Mouse (Mus musculus) midbrain, embryonic 15.5 days (tissue): ENCODE data around the gene Epb41l3. TPM values are rescaled to one million over a fixed set of nuclear protein-coding genes. Genes with fewer than 3 reads are reported as not detected.

ENCODE experiments used
- ATAC-seq: fragments of 200-750 bp; cut with Nextera tagmentation; replicated peaks from 2 replicates; pipeline ENCODE4 v1.8.0; 2017; ENCODE audit warnings: moderate TSS enrichment
- H3K27ac ChIP-seq: fragments of 300-500 bp; sonication (generic); 2 replicates; pipeline ENCODE4 v1.5.1; 2015; ENCODE audit warnings: mild to moderate bottlenecking, inconsistent platforms
- H3K27me3 ChIP-seq: fragments of 300-500 bp; sonication (generic); replicated peaks from 2 replicates; pipeline ENCODE4 v1.6.1; 2015; ENCODE audit warnings: inconsistent platforms
- H3K36me3 ChIP-seq: fragments of 300-500 bp; sonication (generic); replicated peaks from 2 replicates; pipeline ENCODE4 v1.6.1; 2015; ENCODE audit warnings: inconsistent platforms
- H3K4me1 ChIP-seq: fragments of 300-500 bp; sonication (generic); 2 replicates; pipeline ENCODE4 v1.6.1; 2015; ENCODE audit warnings: inconsistent platforms
- H3K4me2 ChIP-seq: fragments of 300-500 bp; sonication (generic); 2 replicates; pipeline ENCODE4 v1.6.1; 2015; ENCODE audit warnings: inconsistent platforms, mild to moderate bottlenecking, moderate library complexity
- H3K4me3 ChIP-seq: fragments of 300-500 bp; sonication (generic); 2 replicates; pipeline ENCODE4 v1.5.1; 2015; ENCODE audit warnings: mild to moderate bottlenecking, inconsistent platforms
- H3K9ac ChIP-seq: fragments of 300-500 bp; sonication (generic); 2 replicates; pipeline ENCODE4 v1.6.1; 2015; ENCODE audit warnings: mild to moderate bottlenecking, inconsistent platforms
- H3K9me3 ChIP-seq: fragments of 300-500 bp; sonication (generic); 2 replicates; pipeline ENCODE4 v1.6.1; 2016; ENCODE audit warnings: inconsistent platforms
- WGBS: fragments of 180-500 bp; shearing (Covaris S2); methylation state at CpG from one replicate; pipeline ENCODE4 v1.1.7; 2015; ENCODE audit warnings: mixed read lengths; 5-methylcytosine and 5-hydroxymethylcytosine counted together
- polyA plus RNA-seq: library from polyadenylated mRNA; unstranded; fragments of >200 nt; fragmentation: Nextera tagmentation; extraction: Ambion mirVana; gene quantifications from 2 replicates; pipeline ENCODE4 v1.2.1, GENCODE M21; 2015

Epb41l3 gene
- polyA plus RNA-seq, 1 experiment from 2014 or later, result 71.0 TPM

DNA sequence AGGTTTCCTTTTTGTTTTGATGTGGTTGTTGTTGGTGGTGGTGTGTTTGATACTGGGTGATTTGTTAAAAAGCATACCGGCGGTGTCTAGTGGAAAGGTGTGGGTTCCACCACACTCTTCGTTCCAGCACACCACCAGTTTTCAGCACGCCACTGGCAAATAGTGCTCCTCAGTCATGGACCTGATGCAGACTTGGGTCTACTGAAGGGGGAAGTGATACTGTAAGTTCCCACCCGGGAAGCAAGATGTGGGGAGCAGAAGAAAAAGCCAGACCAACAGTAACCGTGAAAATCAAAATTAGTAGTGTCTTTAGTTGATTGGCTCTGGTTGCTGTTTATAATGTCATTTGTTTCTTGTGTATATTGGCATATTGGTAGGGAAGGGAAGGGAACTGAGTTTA, 124.3 kb downstream of the Epb41l3 start:
- Histone ChIP-seq H3K36me3 (no peaks in the 10 kb centered on the region), H3K9me3 (no peaks in the 10 kb centered on the region), H3K4me1 (peaks cover 4% of the 10 kb centered on the region; the same call in 1 of the 2 replicates), H3K27ac (no peak overlapping the region), H3K27me3 (no peaks in the 10 kb centered on the region), H3K9ac (no peak overlapping the region), H3K4me3 (no peak overlapping the region), H3K4me2 (no peak overlapping the region)
- ATAC-seq, result no peak
- WGBS, result 90% methylated on average over 6 of the region's 6 CpGs

DNA sequence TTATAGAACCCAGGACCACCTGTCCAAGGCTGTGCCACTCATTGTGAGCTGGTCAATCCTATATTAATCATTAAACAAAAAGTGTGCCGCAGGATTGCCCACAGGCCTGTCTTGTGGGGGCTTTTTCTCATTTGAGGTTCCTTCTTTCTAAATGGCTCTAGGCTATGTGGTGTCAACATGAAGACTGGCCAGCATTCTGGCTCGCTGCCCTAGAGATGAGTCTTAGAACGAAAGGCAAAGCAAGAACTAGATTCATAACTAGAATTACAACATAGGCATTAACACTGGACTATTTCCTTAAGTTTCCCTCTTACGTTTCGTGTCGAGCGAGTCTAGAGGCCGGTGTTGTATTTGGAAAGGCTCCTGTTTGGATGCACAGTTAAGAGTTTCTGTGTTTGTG, 125.5 kb downstream of the Epb41l3 start:
- H3K9me3 ChIP-seq, result no peaks in the 10 kb centered on the region
- 96% methylated on average over 8 of the region's 8 CpGs for WGBS
- no peak overlapping the region for H3K4me2 ChIP-seq
- H3K27ac ChIP-seq, result no peak overlapping the region
- no peaks in the 10 kb centered on the region for H3K36me3 ChIP-seq
- H3K4me3 ChIP-seq, result no peak overlapping the region
- H3K9ac ChIP-seq, result no peak overlapping the region
- no peaks in the 10 kb centered on the region for H3K27me3 ChIP-seq
- no peak for ATAC-seq
- H3K4me1 ChIP-seq, result peaks cover 4% of the 10 kb centered on the region; the same call in 1 of the 2 replicates

GRCm38 (mm10) chr17:69205282-69205999, 130.0 kb downstream of the Epb41l3 start:
- no peak overlapping the region for H3K4me3 ChIP-seq
- ATAC-seq, result no peak
- no peak overlapping the region for H3K9ac ChIP-seq
- no peaks in the 10 kb centered on the region for H3K27me3 ChIP-seq
- 86% methylated on average over 5 of the region's 5 CpGs for WGBS
- H3K27ac ChIP-seq, result no peak overlapping the region
- H3K4me2 ChIP-seq, result no peak overlapping the region
- peaks cover 12% of the 10 kb centered on the region for H3K4me1 ChIP-seq
- H3K9me3 ChIP-seq, result no peaks in the 10 kb centered on the region
- no peaks in the 10 kb centered on the region for H3K36me3 ChIP-seq

DNA sequence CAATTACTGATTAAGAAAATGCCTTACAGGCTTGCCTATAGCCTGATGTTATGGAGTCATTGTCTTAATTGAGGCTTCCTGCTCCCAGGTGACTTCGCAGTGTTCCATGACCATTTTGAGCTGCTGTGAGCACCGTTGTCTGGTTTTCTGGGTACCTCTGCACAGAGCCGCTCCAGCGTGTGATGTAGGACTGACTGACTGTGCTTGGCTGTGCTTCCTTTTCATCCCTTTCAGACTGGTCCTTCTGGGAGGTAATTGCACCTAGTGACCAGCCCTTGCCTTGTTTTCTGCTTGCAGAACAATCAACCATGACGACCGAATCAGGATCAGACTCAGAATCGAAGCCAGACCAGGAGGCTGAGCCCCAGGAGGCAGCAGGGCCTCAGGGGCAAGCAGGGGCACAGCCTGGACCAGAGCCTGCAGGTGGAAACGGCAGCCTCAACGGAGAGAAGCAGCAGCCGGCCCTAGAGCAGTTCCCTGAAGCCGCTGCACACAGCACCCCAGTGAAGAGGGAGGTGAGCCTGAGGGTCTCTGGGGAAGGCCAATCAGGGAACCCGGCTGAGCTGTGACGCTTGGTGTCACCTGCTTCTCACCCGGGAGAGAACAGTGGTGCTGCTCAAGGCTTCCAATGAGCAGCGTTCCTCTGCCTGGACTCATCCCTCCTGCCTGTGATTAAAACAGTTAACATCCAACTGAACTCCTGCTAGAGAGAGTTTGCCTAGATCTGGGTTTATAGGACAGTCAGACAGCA, 132.3 kb downstream of the Epb41l3 start:
- H3K9ac ChIP-seq, result no peak overlapping the region
- no peaks in the 10 kb centered on the region for H3K36me3 ChIP-seq
- H3K27me3 ChIP-seq, result no peaks in the 10 kb centered on the region
- H3K27ac ChIP-seq, result 0 out of 2 replicates have a peak overlapping the region, but pooled peaks have one; percentile 39
- H3K4me3 ChIP-seq, result no peak overlapping the region
- WGBS, result 19% methylated on average over 15 of the region's 15 CpGs
- peaks cover 12% of the 10 kb centered on the region for H3K4me1 ChIP-seq
- peak; percentile 81 for ATAC-seq
- no peaks in the 10 kb centered on the region for H3K9me3 ChIP-seq
- peak overlapping the region; percentile 30; the same call in 1 of the 2 replicates for H3K4me2 ChIP-seq

- Histone ChIP-seq H3K4me1 (peaks cover 12% of the 10 kb centered on the region), H3K4me2 (no peak overlapping the region), H3K27ac (no peak overlapping the region), H3K27me3 (no peaks in the 10 kb centered on the region), H3K9ac (no peak overlapping the region), H3K9me3 (no peaks in the 10 kb centered on the region), H3K36me3 (no peaks in the 10 kb centered on the region), H3K4me3 (no peak overlapping the region)
- no peak for ATAC-seq
Observed at GRCm38 (mm10) chr17:69211065-69211464, 135.6 kb downstream of the Epb41l3 start.

DNA sequence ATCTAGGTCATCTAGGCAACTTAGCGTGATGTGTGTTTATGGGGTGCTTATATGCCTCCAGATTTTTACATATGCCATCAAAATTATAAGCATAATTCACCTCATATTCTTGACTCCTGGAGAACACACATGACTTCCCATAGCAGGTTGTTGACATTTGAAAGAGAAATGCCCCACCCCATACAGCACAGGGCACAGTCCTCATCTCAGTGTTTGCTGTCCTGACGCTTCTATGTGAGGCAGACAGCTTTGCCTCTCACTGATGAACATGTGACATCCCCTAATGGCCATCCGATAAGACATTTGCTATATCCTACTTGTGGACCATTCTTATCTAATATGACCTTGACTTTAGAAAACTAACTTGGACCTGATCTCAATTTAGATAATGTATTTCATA, 140.6 kb downstream of the Epb41l3 start:
- Histone ChIP-seq H3K27me3 (no peaks in the 10 kb centered on the region), H3K36me3 (no peaks in the 10 kb centered on the region), H3K9me3 (no peaks in the 10 kb centered on the region), H3K4me3 (no peak overlapping the region), H3K4me2 (no peak overlapping the region), H3K27ac (no peak overlapping the region), H3K4me1 (no peaks in the 10 kb centered on the region), H3K9ac (no peak overlapping the region)
- no peak for ATAC-seq
- 96% methylated on average over 3 of the region's 3 CpGs for WGBS

DNA sequence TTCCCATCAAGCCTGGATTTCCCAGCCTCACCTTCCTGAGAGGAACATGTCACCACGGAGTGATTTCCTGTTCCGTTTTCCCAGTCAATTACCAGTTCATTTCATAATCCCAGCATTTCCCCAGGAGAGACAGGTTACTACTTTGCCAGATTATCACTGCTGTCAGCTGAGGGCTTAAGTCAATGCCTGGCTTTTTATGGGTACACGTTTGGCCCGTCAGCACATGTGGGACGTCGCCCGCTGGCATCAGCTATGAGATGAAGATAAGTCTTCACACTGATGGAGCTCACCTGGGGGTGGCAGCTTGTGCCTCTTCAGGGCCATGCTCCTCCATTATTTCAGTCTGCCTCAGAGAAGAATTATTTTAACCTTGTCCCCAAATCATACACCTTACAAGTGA, 145.4 kb downstream of the Epb41l3 start:
- Histone ChIP-seq H3K4me3 (no peak overlapping the region), H3K9ac (no peak overlapping the region), H3K9me3 (no peaks in the 10 kb centered on the region), H3K27me3 (no peaks in the 10 kb centered on the region), H3K4me2 (no peak overlapping the region), H3K36me3 (no peaks in the 10 kb centered on the region), H3K4me1 (peaks cover 9% of the 10 kb centered on the region), H3K27ac (no peak overlapping the region)
- 71% methylated on average over 7 of the region's 7 CpGs for WGBS
- ATAC-seq, result no peak

GRCm38 (mm10) chr17:69221377-69221776, 145.9 kb downstream of the Epb41l3 start:
- 61% methylated on average over 6 of the region's 6 CpGs for WGBS
- no peaks in the 10 kb centered on the region for H3K36me3 ChIP-seq
- no peak overlapping the region for H3K4me3 ChIP-seq
- H3K27ac ChIP-seq, result no peak overlapping the region
- ATAC-seq, result no peak
- H3K4me1 ChIP-seq, result peaks cover 9% of the 10 kb centered on the region
- no peaks in the 10 kb centered on the region for H3K9me3 ChIP-seq
- H3K9ac ChIP-seq, result no peak overlapping the region
- H3K4me2 ChIP-seq, result no peak overlapping the region
- H3K27me3 ChIP-seq, result no peaks in the 10 kb centered on the region

DNA sequence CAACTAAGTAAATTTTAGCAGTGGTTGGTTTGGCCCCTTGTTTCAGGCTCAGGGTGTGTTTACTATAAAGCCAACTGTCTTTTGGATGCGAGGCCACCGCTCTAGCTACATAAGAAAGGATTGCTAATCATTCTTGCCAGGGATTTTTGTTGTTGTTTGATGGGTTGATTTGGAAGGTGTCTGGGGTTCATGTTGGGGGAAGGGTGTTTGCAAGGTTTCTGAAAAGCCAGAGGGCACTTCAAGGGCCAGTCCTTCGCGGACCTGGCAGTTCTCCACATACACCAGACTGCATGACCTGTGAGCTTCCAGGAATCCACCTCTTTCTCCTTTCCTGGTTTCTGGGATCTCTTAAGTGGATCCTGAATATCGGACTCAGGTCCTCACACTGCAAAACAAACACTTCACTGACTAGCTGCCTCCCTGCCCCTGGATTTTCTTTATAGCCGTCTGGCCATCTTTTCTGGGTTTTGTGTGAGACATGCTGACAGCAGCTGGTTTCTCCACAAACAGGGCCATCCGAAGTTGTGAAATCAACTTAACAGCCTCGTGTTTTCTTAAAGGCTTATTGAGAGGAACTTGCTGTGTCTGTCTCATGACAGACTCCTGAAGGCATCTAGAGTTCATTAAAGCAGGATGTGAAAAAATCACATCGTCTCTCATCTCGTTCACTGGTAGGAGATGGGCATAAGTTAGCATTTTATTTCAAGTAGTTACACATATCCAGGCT, 146.6 kb downstream of the Epb41l3 start:
- Histone ChIP-seq H3K27me3 (no peaks in the 10 kb centered on the region), H3K4me1 (peaks cover 9% of the 10 kb centered on the region), H3K36me3 (no peaks in the 10 kb centered on the region), H3K27ac (0 out of 2 replicates have a peak overlapping the region, but pooled peaks have one; percentile 6), H3K4me3 (no peak overlapping the region), H3K9me3 (no peaks in the 10 kb centered on the region), H3K4me2 (no peak overlapping the region), H3K9ac (no peak overlapping the region)
- ATAC-seq, result no peak
- 43% methylated on average over 10 of the region's 10 CpGs for WGBS

GRCm38 (mm10) chr17:69225996-69226395, 150.5 kb downstream of the Epb41l3 start:
- Histone ChIP-seq H3K4me3 (no peak overlapping the region), H3K27me3 (no peaks in the 10 kb centered on the region), H3K4me1 (peaks cover 30% of the 10 kb centered on the region), H3K4me2 (no peak overlapping the region), H3K36me3 (no peaks in the 10 kb centered on the region), H3K9me3 (no peaks in the 10 kb centered on the region), H3K9ac (no peak overlapping the region), H3K27ac (no peak overlapping the region)
- 87% methylated on average over 7 of the region's 7 CpGs for WGBS
- ATAC-seq, result no peak

DNA sequence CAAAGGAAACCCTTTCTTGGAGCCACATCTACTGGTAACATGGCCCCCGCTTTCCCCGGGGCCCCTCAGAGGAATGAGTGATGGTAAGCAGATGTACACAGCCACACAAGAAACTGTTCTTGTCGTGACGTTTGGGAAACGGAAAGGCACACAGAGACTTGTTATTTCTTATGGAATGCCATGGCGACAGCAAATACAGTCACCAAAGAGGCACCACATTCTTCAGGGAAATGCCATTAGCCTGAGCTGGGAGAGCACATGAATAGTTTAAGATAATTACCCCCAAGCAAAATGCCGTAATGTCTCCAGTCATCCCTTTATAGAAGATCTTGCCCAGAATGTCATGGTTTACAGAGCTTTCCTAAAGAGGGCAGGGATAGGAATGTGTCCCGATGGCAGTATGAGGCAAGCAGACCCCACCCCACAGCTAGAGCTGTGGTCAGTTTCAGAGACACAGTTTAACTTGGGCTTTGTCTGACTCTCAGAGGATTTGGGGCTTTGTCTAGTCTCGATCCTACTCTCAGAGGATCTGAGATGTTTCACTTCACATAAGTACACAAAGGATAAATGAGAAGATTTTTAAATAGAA, 152.0 kb downstream of the Epb41l3 start:
- no peaks in the 10 kb centered on the region for H3K27me3 ChIP-seq
- H3K4me3 ChIP-seq, result no peak overlapping the region
- no peaks in the 10 kb centered on the region for H3K36me3 ChIP-seq
- no peak for ATAC-seq
- 57% methylated on average over 9 of the region's 9 CpGs for WGBS
- no peaks in the 10 kb centered on the region for H3K9me3 ChIP-seq
- H3K27ac ChIP-seq, result no peak overlapping the region
- H3K9ac ChIP-seq, result no peak overlapping the region
- H3K4me1 ChIP-seq, result peaks cover 33% of the 10 kb centered on the region
- no peak overlapping the region for H3K4me2 ChIP-seq

DNA sequence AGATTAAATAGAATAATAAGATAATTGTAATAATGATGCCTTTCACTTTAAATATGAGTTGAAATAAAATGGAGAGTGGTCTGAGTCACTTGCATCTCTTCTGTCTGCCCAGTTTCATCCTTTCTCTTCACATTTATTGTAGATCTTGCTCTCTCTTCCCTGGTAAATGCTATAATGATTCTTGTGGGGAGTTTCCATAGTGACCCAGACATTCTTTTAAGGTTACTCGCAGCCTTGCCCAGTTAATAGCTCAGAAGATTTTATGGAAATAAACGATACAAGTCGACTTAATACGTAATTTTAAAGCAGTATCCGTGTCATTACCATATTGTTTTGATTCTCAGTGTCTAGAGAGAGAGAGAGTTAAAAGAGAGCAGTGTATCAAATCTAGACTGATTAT, 154.0 kb downstream of the Epb41l3 start:
- no peaks in the 10 kb centered on the region for H3K27me3 ChIP-seq
- H3K9me3 ChIP-seq, result no peaks in the 10 kb centered on the region
- whole genome bisulfite sequencing, result 61% methylated on average over 5 of the region's 5 CpGs
- no peaks in the 10 kb centered on the region for H3K36me3 ChIP-seq
- peaks cover 31% of the 10 kb centered on the region for H3K4me1 ChIP-seq
- no peak overlapping the region for H3K4me2 ChIP-seq
- no peak; the same call in 1 of the 2 replicates for ATAC-seq
- no peak overlapping the region for H3K4me3 ChIP-seq
- H3K9ac ChIP-seq, result no peak overlapping the region
- peak overlapping the region; percentile 78; the same call in 1 of the 2 replicates for H3K27ac ChIP-seq
